Mouse (Mus musculus): ENCODE measurements around the gene Thnsl2. TPM values are rescaled to one million over a fixed set of nuclear protein-coding genes. Genes with fewer than 3 reads are reported as not detected.

Thnsl2 gene
- total RNA-seq (2021), result 1 to 10 TPM; 3.9 to 4.1 TPM
- long read RNA-seq, experiment 1, partial matches to known transcripts, result 1 of 3 reads
- long read RNA-seq, experiment 1, other reads (novel, unspliced or antisense), result 0 of 3 reads
- long read RNA-seq, experiment 2, partial matches to known transcripts, result 0 of 3 reads
- long read RNA-seq, experiment 2, other reads (novel, unspliced or antisense), result 0 of 3 reads

DNA sequence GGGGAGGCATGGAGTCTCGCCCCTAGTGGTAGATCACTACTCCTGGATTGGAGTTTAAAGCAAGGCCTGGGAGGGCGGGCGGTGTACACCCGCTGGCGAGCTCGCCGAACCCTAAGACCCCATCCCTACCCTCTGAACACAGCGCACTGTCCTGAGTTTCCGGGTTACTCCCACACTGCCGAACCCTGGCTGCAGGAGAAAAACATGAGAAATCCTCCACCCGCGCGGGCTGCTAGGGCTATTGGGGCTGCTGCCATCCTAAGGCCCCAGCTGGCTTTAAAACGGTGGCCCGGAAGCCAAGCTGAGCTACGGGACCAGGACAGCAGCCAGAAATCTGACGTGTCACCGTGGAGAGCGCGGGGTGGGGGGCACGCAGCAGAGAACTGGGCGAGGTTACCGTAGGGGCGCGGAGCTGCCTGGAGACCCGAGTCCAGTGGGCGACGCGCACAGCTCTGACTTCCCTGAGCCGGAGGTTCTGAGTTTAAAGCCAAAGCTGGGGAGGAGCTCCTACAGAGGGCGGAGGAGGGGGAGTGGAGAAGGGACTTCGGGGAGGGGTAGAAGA lies at the start of gene Thnsl2:
Thnsl2 (minus strand) TSS at position 546 of the 562 bp plus-strand sequence.
- peak within 1 kb of the TSS; percentile 91 for H3K27ac ChIP-seq
- TF ChIP-seq CTCF (conservative IDR thresholded peaks at IDR 0.05), result peak; percentile 76
- DNase-seq (ENCODE audit: low spot score in 2 of 2), result peak; percentile 51 to 56
- peak within 1 kb of the TSS; percentile 81 for H3K4me3 ChIP-seq

DNA sequence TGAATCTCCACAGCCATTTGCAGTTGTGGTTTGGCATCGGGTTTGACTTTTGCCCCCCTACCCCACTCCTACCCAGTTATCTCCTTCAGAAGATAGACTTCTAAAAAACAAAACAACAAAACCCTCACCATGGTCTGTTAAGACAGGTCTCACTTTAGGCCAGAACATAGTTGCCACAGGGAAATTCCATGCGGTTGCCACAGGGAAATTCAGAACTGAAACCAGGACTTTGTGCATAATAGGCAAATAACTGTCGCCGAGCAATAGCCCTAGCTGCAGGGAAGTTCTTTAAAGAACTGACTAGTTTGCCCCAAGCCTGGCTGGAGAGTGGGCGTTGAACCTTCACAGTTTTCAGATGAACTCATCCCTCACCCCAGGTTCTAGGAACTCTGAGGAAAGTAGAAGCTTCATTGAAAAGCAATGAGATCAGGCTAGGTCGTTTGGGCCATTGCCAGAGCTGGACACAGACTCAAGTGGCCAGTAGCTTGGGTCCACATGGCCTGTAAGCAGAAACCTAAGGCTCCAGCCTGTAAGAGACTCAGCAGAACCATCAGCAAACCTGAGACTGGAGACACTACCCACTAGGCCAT lies 49.0 kb upstream of the Thnsl2 start:
- H3K27ac ChIP-seq, result no peak overlapping the region
- H3K4me3 ChIP-seq, result no peak overlapping the region
- no peak for DNase-seq (ENCODE audit: low spot score in 2 of 2)
- no peak for TF ChIP-seq CTCF (conservative IDR thresholded peaks at IDR 0.05)

- Histone ChIP-seq H3K27ac (no peak overlapping the region), H3K4me3 (no peak overlapping the region)
- TF ChIP-seq CTCF (conservative IDR thresholded peaks at IDR 0.05), result no peak
- no peak for DNase-seq (ENCODE audit: low spot score in 2 of 2)
These were observed 46.3 kb upstream of the Thnsl2 start for GRCm38 (mm10) chr6:71190501-71190900.

- no peak overlapping the region for H3K27ac ChIP-seq
- DNase-seq (ENCODE audit: low spot score in 2 of 2), result no peak
- no peak for TF ChIP-seq CTCF (conservative IDR thresholded peaks at IDR 0.05)
These were observed 45.3 kb upstream of the Thnsl2 start for GRCm38 (mm10) chr6:71189578-71189977.

GRCm38 (mm10) chr6:71184941-71185604 lies 40.8 kb upstream of the Thnsl2 start:
- no peak for DNase-seq (ENCODE audit: low spot score in 2 of 2)
- no peak for TF ChIP-seq CTCF (conservative IDR thresholded peaks at IDR 0.05)
- Histone ChIP-seq H3K4me3 (no peak overlapping the region), H3K27ac (no peak overlapping the region)

More at GRCm38 (mm10) chr6:71189578-71189977, 45.3 kb upstream of the Thnsl2 start:
- H3K4me3 ChIP-seq, result no peak overlapping the region

DNA sequence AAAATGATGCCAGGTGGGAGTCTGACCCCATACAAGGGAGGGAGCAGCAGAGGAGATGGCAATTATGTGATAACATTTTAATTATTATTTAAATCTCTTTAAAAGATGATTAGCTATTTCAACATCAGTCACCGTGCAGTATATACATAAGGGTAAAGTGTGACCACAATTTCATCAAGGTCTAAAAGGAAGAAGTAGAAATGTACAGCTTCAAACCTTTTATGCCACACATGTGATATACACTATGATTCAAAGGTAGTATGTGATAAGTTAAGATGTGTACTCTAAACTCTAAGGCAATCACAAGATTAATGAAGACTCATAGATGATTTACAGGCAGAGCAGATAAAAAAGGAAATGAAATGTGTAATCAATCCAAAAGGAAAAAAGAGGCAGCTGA lies 36.4 kb upstream of the Thnsl2 start:
- no peak for DNase-seq (ENCODE audit: low spot score in 2 of 2)
- H3K27ac ChIP-seq, result no peak overlapping the region
- H3K4me3 ChIP-seq, result no peak overlapping the region
- no peak for TF ChIP-seq CTCF (conservative IDR thresholded peaks at IDR 0.05)

GRCm38 (mm10) chr6:71172812-71173580 lies 28.8 kb upstream of the Thnsl2 start:
- TF ChIP-seq CTCF (conservative IDR thresholded peaks at IDR 0.05), result no peak
- DNase-seq (ENCODE audit: low spot score in 2 of 2), result no peak
- H3K27ac ChIP-seq, result no peak overlapping the region
- H3K4me3 ChIP-seq, result no peak overlapping the region

- TF ChIP-seq CTCF (conservative IDR thresholded peaks at IDR 0.05), result peak; percentile 86
- no peak for DNase-seq (ENCODE audit: low spot score in 2 of 2)
- no peak overlapping the region for H3K27ac ChIP-seq
- no peak overlapping the region for H3K4me3 ChIP-seq
These were observed 22.4 kb upstream of the Thnsl2 start for GRCm38 (mm10) chr6:71166551-71167169.

- Histone ChIP-seq H3K4me3 (no peak overlapping the region), H3K27ac (no peak overlapping the region)
- TF ChIP-seq CTCF (conservative IDR thresholded peaks at IDR 0.05), result no peak
- DNase-seq (ENCODE audit: low spot score in 2 of 2), result no peak
These were observed 20.2 kb upstream of the Thnsl2 start for GRCm38 (mm10) chr6:71164394-71164793.

DNA sequence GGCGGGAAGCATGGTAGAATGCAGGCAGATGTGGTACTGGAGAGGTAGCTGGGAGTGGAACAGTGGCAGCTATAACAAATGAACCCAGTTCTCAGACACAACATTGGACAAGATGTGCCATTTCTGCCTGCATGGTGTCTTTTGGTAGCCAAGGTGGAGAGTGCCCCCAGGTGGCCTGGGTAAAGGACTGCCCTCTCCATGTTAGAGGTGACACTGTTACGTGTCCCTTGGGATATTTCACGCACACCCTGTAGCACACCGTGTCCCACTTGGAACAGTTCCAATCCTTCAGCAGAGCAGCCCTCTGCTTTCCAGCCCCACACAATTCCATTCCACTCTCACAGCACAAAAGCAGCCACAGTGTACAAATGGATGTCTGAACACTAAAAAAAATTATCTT lies 18.0 kb upstream of the Thnsl2 start:
- Histone ChIP-seq H3K4me3 (no peak overlapping the region), H3K27ac (no peak overlapping the region)
- peak; percentile 51 for TF ChIP-seq CTCF (conservative IDR thresholded peaks at IDR 0.05)
- no peak for DNase-seq (ENCODE audit: low spot score in 2 of 2)

DNA sequence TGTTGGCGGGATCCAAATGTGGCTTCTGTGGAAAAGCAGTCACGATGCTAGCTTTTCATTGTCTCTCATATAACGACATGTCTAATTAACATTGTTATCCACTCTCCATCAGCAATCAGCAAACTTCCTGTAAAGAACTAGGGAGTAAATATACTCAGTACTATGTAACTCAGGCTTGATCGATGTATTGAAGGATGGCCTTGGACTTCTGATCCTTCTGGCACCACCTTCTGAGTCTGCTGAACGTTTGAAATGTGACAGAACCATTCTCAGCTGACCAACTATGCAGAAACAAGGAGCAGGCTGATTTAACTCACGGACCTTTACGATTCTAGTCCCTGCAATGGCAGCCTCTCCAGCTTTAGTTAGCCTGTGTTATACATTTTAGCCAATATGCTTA lies 17.1 kb upstream of the Thnsl2 start:
- no peak for TF ChIP-seq CTCF (conservative IDR thresholded peaks at IDR 0.05)
- no peak for DNase-seq (ENCODE audit: low spot score in 2 of 2)
- Histone ChIP-seq H3K4me3 (no peak overlapping the region), H3K27ac (no peak overlapping the region)

- H3K4me3 ChIP-seq, result no peak overlapping the region
- no peak for DNase-seq (ENCODE audit: low spot score in 2 of 2)
- H3K27ac ChIP-seq, result no peak overlapping the region
- TF ChIP-seq CTCF (conservative IDR thresholded peaks at IDR 0.05), result peak; percentile 65
These were observed 12.6 kb upstream of the Thnsl2 start for GRCm38 (mm10) chr6:71156674-71157326.

Data from layer of hippocampus, adult 2 months (tissue).